Mouse (Mus musculus) kidney, postnatal 14 days (tissue): ENCODE data around the gene Astn2.

ENCODE experiments used
- DNase-seq: peaks from one replicate; pipeline ENCODE4 v3.0.0; 2022; ENCODE audit warnings: mixed read lengths

Gene Astn2

DNA sequence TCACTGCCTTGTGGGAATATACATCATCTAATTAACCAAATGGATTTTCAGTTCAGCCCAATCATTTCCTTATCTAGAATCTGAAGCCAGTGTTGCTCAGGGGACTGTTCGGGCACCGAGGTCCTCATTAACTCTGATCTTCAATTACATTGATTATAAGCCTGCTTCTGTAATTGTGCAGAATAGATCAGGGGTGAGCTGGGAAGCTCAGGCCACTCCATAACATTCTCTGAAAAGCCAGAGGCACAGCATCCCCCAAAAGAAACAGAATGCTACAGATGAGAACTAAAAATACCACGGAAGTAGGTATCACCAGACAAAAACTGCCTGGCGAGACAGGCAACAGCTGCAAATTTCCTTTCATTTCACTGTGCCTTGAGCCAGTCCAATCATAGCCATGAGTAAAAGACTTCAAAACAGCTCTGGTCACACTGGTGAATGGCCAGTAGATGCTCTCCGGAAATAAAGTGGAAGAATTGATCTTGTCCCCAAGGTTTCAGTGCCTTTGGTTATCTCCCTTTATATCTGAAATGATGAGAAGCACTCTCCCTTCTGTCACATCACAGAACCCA, 445.1 kb downstream of the Astn2 start:
- DNase-seq = no peak

GRCm38 (mm10) chr4:65958369-65959187, 445.8 kb downstream of the Astn2 start:
- no peak for DNase-seq

- DNase-seq = no peak
These were observed 452.5 kb downstream of the Astn2 start for GRCm38 (mm10) chr4:65951918-65952317.

GRCm38 (mm10) chr4:65947141-65947649, 457.2 kb downstream of the Astn2 start:
- DNase-seq = no peak

DNA sequence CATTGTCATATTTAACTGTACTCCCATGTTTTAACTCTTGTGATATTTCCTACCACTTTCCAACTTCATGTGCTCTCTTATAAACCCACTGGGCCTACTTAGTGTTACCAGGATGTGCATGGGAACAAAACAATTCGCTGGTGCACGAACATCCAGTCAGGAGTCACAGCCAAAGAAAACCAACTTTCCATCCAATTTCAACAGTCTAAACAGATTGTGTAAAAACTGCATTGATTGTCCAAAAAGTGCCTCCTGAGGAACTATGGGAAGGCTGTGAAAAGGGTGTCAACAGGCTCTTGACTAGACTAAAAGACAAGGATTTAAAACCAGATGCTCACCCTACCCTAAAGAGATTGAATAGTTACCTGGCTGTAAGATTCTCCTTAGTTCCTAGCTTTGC, 458.4 kb downstream of the Astn2 start:
- no peak for DNase-seq

DNA sequence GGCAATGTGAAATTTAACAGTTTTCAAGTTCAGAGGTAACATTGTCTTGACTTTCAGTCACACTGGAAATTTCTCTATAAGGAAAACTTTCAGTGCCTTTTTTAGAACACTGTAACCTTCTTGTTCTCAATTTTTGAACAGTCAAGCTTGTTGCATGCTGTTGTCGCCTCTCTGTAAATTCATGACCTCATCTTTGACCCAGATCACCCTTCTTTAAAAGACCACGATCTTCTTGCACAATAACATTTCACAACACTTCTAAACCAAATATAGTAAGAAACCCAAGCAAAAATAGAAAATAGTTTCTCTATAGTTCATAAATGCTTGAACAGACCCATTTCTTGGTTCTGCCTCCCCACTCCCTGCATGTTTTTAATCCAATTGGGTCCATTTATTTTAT, 473.5 kb downstream of the Astn2 start:
- DNase-seq = no peak

DNA sequence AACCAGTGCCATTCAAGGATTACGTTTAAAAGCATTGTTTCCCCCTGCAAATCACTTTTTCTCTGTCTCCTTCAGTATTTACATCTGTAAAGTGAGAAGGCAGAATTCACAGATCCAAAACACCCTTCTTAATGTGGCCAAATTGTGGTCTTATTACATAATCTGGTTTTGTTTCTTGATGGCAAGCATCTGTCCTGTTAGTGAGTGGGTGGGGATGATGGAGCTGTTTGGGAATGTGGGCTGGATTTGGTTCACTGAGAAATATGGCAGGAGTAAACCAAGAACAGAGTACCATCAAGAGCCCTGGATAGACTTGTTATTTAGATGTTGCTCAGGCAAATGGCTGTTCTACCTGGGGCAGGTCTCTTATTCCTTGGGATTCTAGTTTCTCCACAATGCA, 484.1 kb downstream of the Astn2 start:
- no peak for DNase-seq

DNA sequence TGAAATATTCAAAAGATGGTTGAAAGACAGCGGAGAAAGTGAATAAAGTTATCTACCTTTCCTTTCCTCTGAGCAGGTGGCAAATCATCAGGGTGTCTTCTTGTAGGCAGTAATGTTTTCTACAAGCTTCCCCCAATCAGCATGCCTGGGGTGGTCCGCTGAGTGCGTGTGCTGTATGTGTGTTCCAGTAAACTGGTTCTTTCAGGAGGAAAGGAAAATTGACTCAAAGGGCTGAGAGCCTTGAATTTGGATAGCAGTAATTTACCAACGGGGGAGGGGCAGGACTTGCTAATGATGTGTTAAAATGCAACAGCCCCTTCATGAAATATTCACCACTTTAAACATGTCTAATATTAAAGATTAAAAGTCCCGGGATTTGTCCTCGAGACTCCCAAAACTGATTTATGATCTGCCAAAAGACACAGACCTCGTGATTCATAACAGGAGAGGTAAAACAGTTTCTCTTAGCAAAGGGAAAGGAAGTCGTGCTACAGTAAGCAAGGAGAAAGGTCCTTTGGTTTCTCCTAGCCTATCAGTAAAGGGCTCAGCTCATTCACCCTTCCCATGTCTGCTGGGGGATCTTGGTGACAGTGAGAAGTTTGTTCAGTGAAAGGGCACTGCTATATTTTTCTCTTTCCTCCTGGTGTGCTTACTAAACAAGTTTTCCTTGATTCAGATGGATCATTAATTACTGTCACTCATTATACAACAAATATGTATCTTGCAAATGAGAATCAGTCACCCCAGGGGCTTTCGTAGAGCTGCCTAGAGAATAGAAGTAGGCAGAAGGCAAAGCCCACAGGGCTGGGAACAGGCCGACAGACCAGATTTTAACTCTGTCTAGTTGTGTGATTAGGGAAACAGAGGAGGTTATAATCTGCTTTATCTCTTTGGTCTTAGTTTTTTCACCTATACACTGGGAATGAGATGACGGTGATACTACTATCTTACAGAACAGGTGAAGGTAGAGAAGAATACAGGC, 488.1 kb downstream of the Astn2 start:
- DNase-seq = no peak

- no peak for DNase-seq
These were observed 492.0 kb downstream of the Astn2 start for GRCm38 (mm10) chr4:65912247-65912942.

DNA sequence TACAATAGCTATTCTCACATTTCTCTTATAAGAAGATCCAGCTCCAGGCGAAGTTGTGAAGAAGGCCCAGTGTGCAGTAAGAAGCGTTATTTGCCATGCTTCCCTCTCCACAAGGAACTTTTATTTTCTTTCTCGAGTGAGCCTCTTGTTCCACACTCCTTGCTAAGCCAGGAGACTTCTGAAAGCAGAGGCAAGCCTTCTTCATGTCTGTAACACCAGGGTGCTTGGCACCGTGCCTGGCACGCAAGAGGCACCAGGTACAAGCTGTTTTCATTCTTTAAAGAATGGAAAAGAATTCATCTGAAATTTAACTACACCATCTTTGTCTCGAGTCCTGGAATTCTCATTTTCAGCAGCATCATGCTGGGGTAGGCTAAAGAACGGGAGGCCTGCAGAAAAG, 496.8 kb downstream of the Astn2 start:
- no peak for DNase-seq

- no peak for DNase-seq
These were observed 499.4 kb downstream of the Astn2 start for GRCm38 (mm10) chr4:65904963-65905362.

DNA sequence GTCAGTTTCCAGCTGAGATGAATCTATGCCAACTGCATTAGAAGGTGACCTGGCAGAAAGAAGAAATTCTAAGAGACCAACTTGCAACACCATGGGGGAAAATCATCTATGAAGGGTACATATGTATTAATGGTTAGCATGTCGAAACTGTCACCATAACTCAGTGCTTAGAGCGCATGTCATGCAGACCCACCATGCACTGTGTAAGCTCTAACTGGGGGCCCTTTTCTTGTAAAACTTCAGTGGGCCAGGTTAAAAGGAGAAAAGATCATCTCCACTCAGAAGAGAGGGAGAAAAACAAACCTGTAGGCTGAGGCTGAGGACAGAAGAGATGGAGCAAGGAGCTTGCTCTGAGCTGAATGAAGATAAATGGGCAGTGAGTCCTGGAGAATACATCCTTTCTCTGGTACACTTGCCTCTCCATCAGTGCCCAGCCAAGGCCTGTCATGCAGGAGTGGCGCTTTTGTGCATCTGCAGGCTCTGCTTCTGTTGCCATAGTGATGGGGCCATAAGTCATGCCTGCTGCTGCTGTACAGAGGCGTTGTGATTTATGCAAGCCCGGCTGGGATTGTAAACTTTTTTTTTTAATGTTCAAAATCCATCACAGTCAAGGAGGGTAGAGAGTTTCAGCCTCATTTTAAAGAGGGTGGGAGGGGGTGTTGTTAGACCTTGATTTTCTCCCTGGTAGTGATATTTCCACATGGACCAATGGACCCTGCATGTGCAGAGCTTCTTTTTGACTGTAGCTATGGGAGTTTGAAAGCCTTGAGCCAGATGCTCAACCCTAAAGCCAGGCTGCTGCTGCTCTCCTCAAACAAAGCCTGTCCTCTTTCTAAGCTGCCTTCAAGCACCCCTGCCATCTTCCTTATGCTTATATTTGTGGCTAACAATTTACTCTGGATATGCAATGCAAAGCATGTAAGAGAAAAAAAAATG, 508.1 kb downstream of the Astn2 start:
- no peak for DNase-seq

GRCm38 (mm10) chr4:65888332-65888993, 515.9 kb downstream of the Astn2 start:
- DNase-seq = no peak

GRCm38 (mm10) chr4:65886862-65887261, 517.5 kb downstream of the Astn2 start:
- DNase-seq = no peak

- DNase-seq = no peak
These were observed 518.5 kb downstream of the Astn2 start for GRCm38 (mm10) chr4:65885921-65886320.

DNA sequence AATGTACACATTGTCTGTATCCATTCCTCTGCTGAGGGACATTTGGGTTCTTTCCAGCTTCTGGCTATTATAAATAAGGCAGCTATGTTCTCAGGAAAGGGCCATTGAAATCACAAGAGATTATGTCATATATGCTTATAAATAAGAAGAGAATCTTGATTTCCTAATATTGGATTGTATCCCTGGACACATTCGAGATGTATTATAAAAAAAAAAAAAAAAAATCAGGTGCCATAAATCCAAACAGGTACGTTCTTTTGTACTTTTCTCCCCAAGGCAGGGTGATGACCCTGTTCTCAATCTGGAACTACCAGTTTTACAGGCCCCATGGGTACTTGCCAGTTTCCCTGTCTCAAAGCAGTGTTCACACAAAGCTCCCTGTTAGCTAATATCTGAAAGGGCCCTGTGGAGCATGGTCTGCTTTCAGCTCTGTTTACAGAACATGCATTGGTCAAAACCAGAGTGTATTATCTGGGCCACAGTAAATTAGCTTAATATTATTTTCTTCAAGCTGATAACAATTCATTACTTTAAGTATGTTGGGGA, 530.1 kb downstream of the Astn2 start:
- DNase-seq = no peak

- DNase-seq = no peak
These were observed 539.9 kb downstream of the Astn2 start for GRCm38 (mm10) chr4:65864551-65864950.

DNA sequence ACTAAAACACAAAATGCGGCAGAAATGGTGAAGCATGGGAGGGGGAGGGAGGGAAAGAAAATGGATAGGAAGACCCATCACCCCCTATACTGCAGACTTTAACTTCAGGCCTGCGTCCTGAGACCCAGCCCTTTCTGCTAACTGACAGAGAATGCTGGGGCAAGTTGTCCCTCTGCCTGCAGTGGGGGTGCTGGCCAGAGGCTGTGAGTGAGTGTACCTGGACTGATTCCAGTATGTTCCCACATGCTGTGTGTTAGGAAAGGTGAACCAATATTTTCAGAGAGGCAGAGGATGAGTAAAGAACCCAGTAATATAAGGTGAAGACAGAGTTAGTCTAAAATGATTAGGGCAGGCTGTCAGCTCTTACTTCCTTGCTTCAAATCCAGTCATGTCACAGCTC, 561.2 kb downstream of the Astn2 start:
- no peak for DNase-seq

DNA sequence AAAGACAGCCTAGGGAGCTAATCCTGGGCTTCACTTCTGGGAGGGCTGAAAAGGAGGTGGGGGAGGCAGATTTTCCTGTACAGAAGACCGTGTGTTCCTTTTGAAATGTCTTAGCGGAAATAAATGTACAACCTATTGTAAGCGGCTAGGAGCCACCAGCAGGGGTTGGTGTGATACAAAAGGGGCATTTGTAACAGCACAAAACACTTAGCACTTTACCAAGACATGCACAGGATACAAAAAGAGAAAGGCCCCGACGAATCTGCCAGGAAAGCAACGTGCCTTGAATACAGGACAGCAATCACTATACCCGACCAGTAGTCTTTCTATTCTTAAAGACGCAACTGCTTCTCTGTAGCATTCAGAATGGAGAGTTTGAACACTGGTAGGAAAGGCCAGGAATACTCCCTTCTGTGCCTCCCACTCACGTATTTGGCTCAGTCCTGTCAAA, 564.8 kb downstream of the Astn2 start:
- no peak for DNase-seq

GRCm38 (mm10) chr4:65838781-65839180, 565.6 kb downstream of the Astn2 start:
- no peak for DNase-seq
